Mouse (Mus musculus) neural tube, embryonic 14.5 days (tissue): ENCODE data around the gene Gm26992. TPM values are rescaled to one million over a fixed set of nuclear protein-coding genes. Genes with fewer than 3 reads are reported as not detected.

Experiments
- ATAC-seq: fragments of 200-750 bp; cut with Nextera tagmentation; 2 replicates; pipeline ENCODE4 v1.8.0; 2017; ENCODE audit warnings: low read depth, mild to moderate bottlenecking, moderate TSS enrichment, moderate library complexity
- H3K27ac ChIP-seq: fragments of 300-500 bp; sonication (generic); 2 replicates; pipeline ENCODE4 v1.5.1; 2014; ENCODE audit warnings: low read depth, mild to moderate bottlenecking, control low read depth, low read length, moderate library complexity, mixed read lengths
- H3K27me3 ChIP-seq: fragments of 300-500 bp; sonication (generic); 2 replicates; pipeline ENCODE4 v1.6.1; 2014; ENCODE audit warnings: low read length; ENCODE audit not compliant: control insufficient read depth, insufficient read depth
- H3K36me3 ChIP-seq: fragments of 300-500 bp; sonication (generic); 2 replicates; pipeline ENCODE4 v1.6.1; 2014; ENCODE audit warnings: low read length, mixed read lengths; ENCODE audit not compliant: control insufficient read depth, insufficient read depth
- H3K4me1 ChIP-seq: fragments of 300-500 bp; sonication (generic); 2 replicates; pipeline ENCODE4 v1.6.1; 2014; ENCODE audit warnings: low read length; ENCODE audit not compliant: control insufficient read depth, insufficient read depth
- H3K4me2 ChIP-seq: fragments of 300-500 bp; sonication (generic); 2 replicates; pipeline ENCODE4 v1.6.1; 2014; ENCODE audit warnings: mild to moderate bottlenecking, low read depth, low read length, control low read depth
- H3K4me3 ChIP-seq: fragments of 300-500 bp; sonication (generic); 2 replicates; pipeline ENCODE4 v1.5.1; 2014; ENCODE audit warnings: low read depth, low read length, control low read depth, mixed read lengths
- H3K9ac ChIP-seq: fragments of 300-500 bp; sonication (generic); replicated peaks from 2 replicates; pipeline ENCODE4 v1.6.1; 2014; ENCODE audit warnings: low read depth, mild to moderate bottlenecking, control low read depth, low read length, mixed read lengths
- H3K9me3 ChIP-seq: fragments of 300-500 bp; sonication (generic); 2 replicates; pipeline ENCODE4 v1.6.1; 2016; ENCODE audit warnings: low read length; ENCODE audit not compliant: control insufficient read depth
- WGBS: fragments of 180-500 bp; shearing (Covaris S2); extraction: QIAGEN DNeasy Blood & Tissue Kit; methylation state at CpG from one replicate; pipeline ENCODE4 v1.1.7; 2014; 5-methylcytosine and 5-hydroxymethylcytosine counted together
- polyA plus RNA-seq: library from polyadenylated mRNA; unstranded; fragments of >200 nt; fragmentation: Nextera tagmentation; extraction: Ambion mirVana; gene quantifications from 2 replicates; pipeline ENCODE4 v1.2.1, GENCODE M21; 2014

Gene Gm26992
- polyA plus RNA-seq, 1 experiment from 2014 or later = not detected

GRCm38 (mm10) chrX:103521221-103521716 lies 99.5 kb downstream of the Gm26992 start:
- Histone ChIP-seq H3K4me2 (no peak overlapping the region), H3K9me3 (no peaks in the 10 kb centered on the region), H3K4me1 (no peaks in the 10 kb centered on the region), H3K36me3 (no peaks in the 10 kb centered on the region), H3K27ac (no peak overlapping the region), H3K4me3 (no peak overlapping the region), H3K27me3 (no peaks in the 10 kb centered on the region), H3K9ac (no peak overlapping the region)
- ATAC-seq = no peak
- WGBS = 76% methylated on average over 4 of the region's 4 CpGs

GRCm38 (mm10) chrX:103529185-103529584 lies 107.4 kb downstream of the Gm26992 start:
- no peak overlapping the region for H3K9ac ChIP-seq
- peak; percentile 71; the same call in 1 of the 2 replicates for ATAC-seq
- H3K27ac ChIP-seq = no peak overlapping the region

More at GRCm38 (mm10) chrX:103529185-103529584, 107.4 kb downstream of the Gm26992 start:
- no peaks in the 10 kb centered on the region for H3K36me3 ChIP-seq
- peaks cover 8% of the 10 kb centered on the region for H3K4me1 ChIP-seq
- H3K27me3 ChIP-seq = no peaks in the 10 kb centered on the region
- peak overlapping the region; percentile 39 for H3K4me2 ChIP-seq
- peak overlapping the region; percentile 9; the same call in 1 of the 2 replicates for H3K4me3 ChIP-seq
- no peaks in the 10 kb centered on the region for H3K9me3 ChIP-seq
- WGBS = 6% methylated on average over 23 of the region's 23 CpGs

Other genes with a start within 250 kb of the Gm26992 start
- gene Nap1l2, start 235.4 kb upstream of the Gm26992 start, polyA plus RNA-seq = 112 and 116 TPM in 2 replicates
- gene Cdx4, start 100.6 kb upstream of the Gm26992 start, polyA plus RNA-seq = not detected in 2 replicates
- 10.5 and 11.3 TPM in 2 replicates for gene Chic1, start 65.5 kb upstream of the Gm26992 start, polyA plus RNA-seq
- 0.35 TPM in 2 replicates for gene Tsx, start 7.5 kb upstream of the Gm26992 start, polyA plus RNA-seq
- not detected in 2 replicates for gene Zcchc13, start 208.6 kb downstream of the Gm26992 start, polyA plus RNA-seq